Mouse (Mus musculus): ENCODE measurements at regions not wholly inside any gene's neighbourhood (a gene's known extent, or its start where the extent isn't known, plus 50 kb on each side); places are given as distances from the start of the nearest gene placed in this dataset.
A peak's percentile ranks its signal among the peaks of the same experiment; 100 is the strongest.

- WGBS = 32% methylated on average over 6 of the region's 6 CpGs
Observed at GRCm38 (mm10) chr17:65101157-65101556, 265.3 kb upstream of the 4930583I09Rik start.

DNA sequence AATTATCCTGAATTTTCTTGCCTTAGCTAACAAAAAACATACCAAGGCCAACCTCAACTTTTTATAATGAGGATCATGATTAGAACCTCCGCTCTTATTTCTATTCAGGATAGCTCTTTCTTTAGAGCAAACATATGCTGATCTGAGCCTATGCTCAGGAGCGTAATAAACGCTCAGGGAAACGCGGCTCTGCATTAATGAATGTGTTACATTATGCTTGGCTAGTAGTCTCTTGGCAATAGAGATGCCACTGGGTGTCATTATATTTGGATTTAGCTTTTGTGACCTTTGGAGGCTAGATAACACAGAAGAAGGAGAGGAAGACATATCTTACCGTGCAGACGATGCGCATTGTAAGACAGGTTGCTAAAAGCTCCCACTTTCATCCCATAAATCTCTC lies 246.4 kb upstream of the 4930583I09Rik start:
- Histone ChIP-seq H3K9me3 (replicated peaks; ENCODE audit: low read length) (no peaks in the 10 kb centered on the region), H3K36me3 (ENCODE audit: insufficient read depth, low read length) (no peaks in the 10 kb centered on the region), H3K4me1 (replicated peaks; ENCODE audit: insufficient read depth, low read length) (no peaks in the 10 kb centered on the region), H3K27me3 (ENCODE audit: insufficient read depth, low read length) (no peaks in the 10 kb centered on the region), H3K4me3 (replicated peaks; ENCODE audit: low read depth, low read length) (no peak overlapping the region), H3K9ac (ENCODE audit: low read depth, low read length) (no peak overlapping the region), H3K4me2 (ENCODE audit: low read length) (no peak overlapping the region), H3K27ac (no peak overlapping the region)
- ATAC-seq (replicated peaks; ENCODE audit: low FRiP score, low read depth) = no peak
- 73% methylated on average over 8 of the region's 8 CpGs for WGBS
- TF ChIP-seq CTCF (IDR thresholded peaks at IDR 0.05; ENCODE audit: low read depth) = no peak
- no peak for DNase-seq (ENCODE audit: low spot score)

More at GRCm38 (mm10) chr17:65101157-65101556, 265.3 kb upstream of the 4930583I09Rik start:
- no peak overlapping the region for H3K9ac ChIP-seq (ENCODE audit: low read depth, low read length)
- DNase-seq (ENCODE audit: low spot score) = peak; percentile 79
- H3K4me3 ChIP-seq (replicated peaks; ENCODE audit: low read depth, low read length) = no peak overlapping the region
- no peaks in the 10 kb centered on the region for H3K9me3 ChIP-seq (replicated peaks; ENCODE audit: low read length)
- no peak for TF ChIP-seq CTCF (IDR thresholded peaks at IDR 0.05; ENCODE audit: low read depth)
- no peak overlapping the region for H3K4me2 ChIP-seq (ENCODE audit: low read length)
- H3K36me3 ChIP-seq (ENCODE audit: insufficient read depth, low read length) = no peaks in the 10 kb centered on the region
- ATAC-seq (replicated peaks; ENCODE audit: low FRiP score, low read depth) = peak; percentile 52; the same call in 1 of the 2 replicates
- H3K4me1 ChIP-seq (replicated peaks; ENCODE audit: insufficient read depth, low read length) = no peaks in the 10 kb centered on the region
- H3K27me3 ChIP-seq (ENCODE audit: insufficient read depth, low read length) = no peaks in the 10 kb centered on the region
- no peak overlapping the region for H3K27ac ChIP-seq

- WGBS = 67% methylated on average over 2 of the region's 2 CpGs
- Histone ChIP-seq H3K27me3 (ENCODE audit: insufficient read depth, low read length) (no peaks in the 10 kb centered on the region), H3K9ac (ENCODE audit: low read depth, low read length) (no peak overlapping the region), H3K36me3 (ENCODE audit: insufficient read depth, low read length) (no peaks in the 10 kb centered on the region), H3K4me1 (replicated peaks; ENCODE audit: insufficient read depth, low read length) (no peaks in the 10 kb centered on the region), H3K9me3 (replicated peaks; ENCODE audit: low read length) (no peaks in the 10 kb centered on the region), H3K27ac (no peak overlapping the region), H3K4me2 (ENCODE audit: low read length) (no peak overlapping the region), H3K4me3 (replicated peaks; ENCODE audit: low read depth, low read length) (no peak overlapping the region)
- TF ChIP-seq CTCF (IDR thresholded peaks at IDR 0.05; ENCODE audit: low read depth) = no peak
- DNase-seq (ENCODE audit: low spot score) (no peak), ATAC-seq (replicated peaks; ENCODE audit: low FRiP score, low read depth) (no peak)
Observed at GRCm38 (mm10) chr17:65081779-65082086, 245.9 kb upstream of the 4930583I09Rik start.

DNA sequence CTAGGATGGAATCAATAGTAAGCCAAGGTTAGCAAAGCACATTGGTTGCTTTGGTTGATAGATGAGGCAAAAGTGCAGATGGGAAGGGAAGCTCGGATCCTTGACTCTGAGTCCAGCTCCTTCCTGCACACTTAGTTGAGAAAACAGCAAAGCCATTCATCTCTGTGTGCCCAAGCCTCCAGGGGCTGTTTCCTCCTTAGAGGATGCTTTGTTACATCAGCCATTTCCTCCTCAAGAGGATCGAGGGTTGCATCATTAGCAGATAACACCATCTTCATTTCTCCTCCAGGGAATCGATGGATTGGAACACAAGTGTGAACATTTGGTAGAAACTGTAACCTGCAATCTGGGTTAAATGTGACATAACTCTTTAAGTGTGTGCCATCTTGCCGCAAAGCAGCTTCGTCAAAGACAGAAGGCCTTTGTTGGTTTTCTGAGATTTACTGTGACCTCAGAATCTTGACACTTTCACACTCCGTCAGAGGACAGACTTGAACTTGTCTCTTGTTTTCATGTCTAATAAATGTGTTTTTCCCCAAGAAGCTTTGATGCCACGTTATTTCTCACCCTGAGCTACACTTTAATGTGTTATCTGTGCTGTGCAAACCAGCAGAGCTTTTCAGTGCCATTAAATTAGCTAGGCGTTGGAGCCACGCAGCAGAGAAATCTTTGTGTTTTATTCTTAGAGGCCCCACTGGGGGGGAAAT lies 245.4 kb upstream of the 4930583I09Rik start:
- TF ChIP-seq CTCF (IDR thresholded peaks at IDR 0.05; ENCODE audit: low read depth) = no peak
- H3K27ac ChIP-seq = no peak overlapping the region
- WGBS = 48% methylated on average over 9 of the region's 9 CpGs
- H3K9ac ChIP-seq (ENCODE audit: low read depth, low read length) = no peak overlapping the region
- ATAC-seq (replicated peaks; ENCODE audit: low FRiP score, low read depth) (no peak), DNase-seq (ENCODE audit: low spot score) (no peak)
- no peaks in the 10 kb centered on the region for H3K4me1 ChIP-seq (replicated peaks; ENCODE audit: insufficient read depth, low read length)
- H3K4me3 ChIP-seq (replicated peaks; ENCODE audit: low read depth, low read length) = no peak overlapping the region
- H3K4me2 ChIP-seq (ENCODE audit: low read length) = no peak overlapping the region
- H3K27me3 ChIP-seq (ENCODE audit: insufficient read depth, low read length) = no peaks in the 10 kb centered on the region
- no peaks in the 10 kb centered on the region for H3K9me3 ChIP-seq (replicated peaks; ENCODE audit: low read length)
- no peaks in the 10 kb centered on the region for H3K36me3 ChIP-seq (ENCODE audit: insufficient read depth, low read length)

- no peak overlapping the region for H3K4me3 ChIP-seq (replicated peaks; ENCODE audit: low read depth, low read length)
- ATAC-seq (replicated peaks; ENCODE audit: low FRiP score, low read depth) (no peak), DNase-seq (ENCODE audit: low spot score) (no peak)
- no peak for TF ChIP-seq CTCF (IDR thresholded peaks at IDR 0.05; ENCODE audit: low read depth)
- no peak overlapping the region for H3K9ac ChIP-seq (ENCODE audit: low read depth, low read length)
- H3K27me3 ChIP-seq (ENCODE audit: insufficient read depth, low read length) = no peaks in the 10 kb centered on the region
- no peak overlapping the region for H3K27ac ChIP-seq
- WGBS = 88% methylated on average over 4 of the region's 4 CpGs
- no peaks in the 10 kb centered on the region for H3K9me3 ChIP-seq (replicated peaks; ENCODE audit: low read length)
- no peaks in the 10 kb centered on the region for H3K36me3 ChIP-seq (ENCODE audit: insufficient read depth, low read length)
- no peak overlapping the region for H3K4me2 ChIP-seq (ENCODE audit: low read length)
- no peaks in the 10 kb centered on the region for H3K4me1 ChIP-seq (replicated peaks; ENCODE audit: insufficient read depth, low read length)
Observed at GRCm38 (mm10) chr17:65074878-65075277, 239.0 kb upstream of the 4930583I09Rik start.

DNA sequence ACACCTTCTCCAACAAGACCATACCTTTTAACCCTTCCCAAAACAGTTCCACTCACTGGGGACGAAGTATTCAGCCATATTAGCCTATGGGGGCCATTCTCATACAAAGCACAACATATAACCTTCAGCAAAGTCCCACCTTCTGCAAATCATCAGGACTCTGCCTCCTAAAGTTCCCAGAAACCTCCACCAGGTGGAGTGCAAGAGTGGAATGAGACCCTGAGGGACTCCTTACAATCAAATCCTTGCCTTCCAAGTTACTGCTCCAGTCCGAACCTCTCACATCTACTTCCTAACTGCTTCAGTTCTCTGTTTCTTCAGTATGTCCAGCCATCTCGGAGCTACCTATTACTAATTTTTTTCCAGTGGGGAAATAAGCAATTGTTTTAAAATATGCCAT lies 235.2 kb upstream of the 4930583I09Rik start:
- DNase-seq (ENCODE audit: low spot score) = peak; percentile 55

GRCm38 (mm10) chr17:65066135-65066534 lies 230.3 kb upstream of the 4930583I09Rik start:
- ATAC-seq (replicated peaks; ENCODE audit: low FRiP score, low read depth) (no peak), DNase-seq (ENCODE audit: low spot score) (no peak)
- no peak overlapping the region for H3K4me2 ChIP-seq (ENCODE audit: low read length)
- no peaks in the 10 kb centered on the region for H3K9me3 ChIP-seq (replicated peaks; ENCODE audit: low read length)
- H3K9ac ChIP-seq (ENCODE audit: low read depth, low read length) = no peak overlapping the region
- H3K27me3 ChIP-seq (ENCODE audit: insufficient read depth, low read length) = no peaks in the 10 kb centered on the region
- 77% methylated on average over 3 of the region's 3 CpGs for WGBS
- H3K36me3 ChIP-seq (ENCODE audit: insufficient read depth, low read length) = no peaks in the 10 kb centered on the region
- TF ChIP-seq CTCF (IDR thresholded peaks at IDR 0.05; ENCODE audit: low read depth) = no peak
- no peaks in the 10 kb centered on the region for H3K4me1 ChIP-seq (replicated peaks; ENCODE audit: insufficient read depth, low read length)
- H3K4me3 ChIP-seq (replicated peaks; ENCODE audit: low read depth, low read length) = no peak overlapping the region
- no peak overlapping the region for H3K27ac ChIP-seq

More for the DNA sequence above, 235.2 kb upstream of the 4930583I09Rik start:
- ATAC-seq (replicated peaks; ENCODE audit: low FRiP score, low read depth) = no peak
- peak; percentile 72 for TF ChIP-seq CTCF (IDR thresholded peaks at IDR 0.05; ENCODE audit: low read depth)
- Histone ChIP-seq H3K4me3 (replicated peaks; ENCODE audit: low read depth, low read length) (no peak overlapping the region), H3K27ac (no peak overlapping the region), H3K27me3 (ENCODE audit: insufficient read depth, low read length) (no peaks in the 10 kb centered on the region), H3K36me3 (ENCODE audit: insufficient read depth, low read length) (no peaks in the 10 kb centered on the region), H3K9ac (ENCODE audit: low read depth, low read length) (no peak overlapping the region), H3K9me3 (replicated peaks; ENCODE audit: low read length) (no peaks in the 10 kb centered on the region), H3K4me2 (ENCODE audit: low read length) (no peak overlapping the region), H3K4me1 (replicated peaks; ENCODE audit: insufficient read depth, low read length) (no peaks in the 10 kb centered on the region)
- 45% methylated on average over 3 of the region's 3 CpGs for whole genome bisulfite sequencing

Data from kidney, postnatal 0 days (tissue).